Mouse (Mus musculus): ENCODE results near the gene Ifitm5. TPM values are rescaled to one million over a fixed set of nuclear protein-coding genes. Genes with fewer than 3 reads are reported as not detected.

Gene Ifitm5
- total RNA-seq, 2 experiments from 2014 or later: not detected

GRCm38 (mm10) chr7:140942341-140942740, 7.8 kb downstream of the Ifitm5 start:
- DNase-seq (ENCODE audit: low spot score in 2 of 2): no peak

- peak; percentile 58 to 73 for DNase-seq (ENCODE audit: low spot score in 2 of 2)
Observed at GRCm38 (mm10) chr7:140941222-140942051, 8.7 kb downstream of the Ifitm5 start, which contains the start of gene Pgghg. TSS of gene Pgghg (plus strand) at chr7:140941391.

GRCm38 (mm10) chr7:140939669-140940171, 10.4 kb downstream of the Ifitm5 start:
- DNase-seq (ENCODE audit: low spot score in 2 of 2): no peak

GRCm38 (mm10) chr7:140938896-140939295, 11.2 kb downstream of the Ifitm5 start:
- no peak for DNase-seq (ENCODE audit: low spot score in 2 of 2)

- no peak for DNase-seq (ENCODE audit: low spot score in 2 of 2)
Observed at GRCm38 (mm10) chr7:140938436-140938835, 11.7 kb downstream of the Ifitm5 start.

- no peak for DNase-seq (ENCODE audit: low spot score in 2 of 2)
Observed at GRCm38 (mm10) chr7:140927181-140927580, 22.9 kb downstream of the Ifitm5 start.

- DNase-seq (ENCODE audit: low spot score in 2 of 2): peak in 1 of 2 experiments; percentile 12
Observed at GRCm38 (mm10) chr7:140923070-140923775, 26.9 kb downstream of the Ifitm5 start.

- peak; percentile 41 to 42 for DNase-seq (ENCODE audit: low spot score in 2 of 2)
Observed at GRCm38 (mm10) chr7:140922398-140923069, 27.6 kb downstream of the Ifitm5 start.

- no peak for DNase-seq (ENCODE audit: low spot score in 2 of 2)
Observed at GRCm38 (mm10) chr7:140921225-140921975, 28.7 kb downstream of the Ifitm5 start.

- DNase-seq (ENCODE audit: low spot score in 2 of 2): no peak
Observed at GRCm38 (mm10) chr7:140920418-140921029, 29.6 kb downstream of the Ifitm5 start, which contains the start of gene Nlrp6. TSS of gene Nlrp6 (plus strand) at chr7:140920902.

GRCm38 (mm10) chr7:140919911-140920310, 30.2 kb downstream of the Ifitm5 start:
- no peak for DNase-seq (ENCODE audit: low spot score in 2 of 2)

- no peak for DNase-seq (ENCODE audit: low spot score in 2 of 2)
Observed at GRCm38 (mm10) chr7:140914031-140914690, 35.9 kb downstream of the Ifitm5 start.

GRCm38 (mm10) chr7:140912846-140913482, 37.1 kb downstream of the Ifitm5 start:
- DNase-seq (ENCODE audit: low spot score in 2 of 2): no peak

GRCm38 (mm10) chr7:140912293-140912692, 37.8 kb downstream of the Ifitm5 start:
- DNase-seq (ENCODE audit: low spot score in 2 of 2): peak; percentile 31 to 47

- DNase-seq (ENCODE audit: low spot score in 2 of 2): peak; percentile 73
Observed at GRCm38 (mm10) chr7:140908634-140909107, 41.4 kb downstream of the Ifitm5 start.

GRCm38 (mm10) chr7:140908181-140908580, 41.9 kb downstream of the Ifitm5 start:
- DNase-seq (ENCODE audit: low spot score in 2 of 2): no peak

GRCm38 (mm10) chr7:140907697-140908096, 42.4 kb downstream of the Ifitm5 start:
- DNase-seq (ENCODE audit: low spot score in 2 of 2): no peak

- DNase-seq (ENCODE audit: low spot score in 2 of 2): no peak
Observed at GRCm38 (mm10) chr7:140907131-140907530, 43.0 kb downstream of the Ifitm5 start.

- no peak for DNase-seq (ENCODE audit: low spot score in 2 of 2)
Observed at GRCm38 (mm10) chr7:140905642-140906081, 44.4 kb downstream of the Ifitm5 start.
